Mouse (Mus musculus) retina, postnatal 1 day (tissue): ENCODE results near the gene Rundc1.
"Not testable (repeated sequence)": the region's sequence is repeated elsewhere in the genome, so short reads cannot be mapped to it uniquely, and the experiment has no call there.

Experiments used
- DNase-seq: peaks from one replicate; pipeline ENCODE4 v3.0.0-alpha.2; 2012

Gene Rundc1

GRCm38 (mm10) chr11:101424925-101425813, at the start of gene Rundc1, which contains the start of gene Ptges3l:
TSS of gene Rundc1 (plus strand) at chr11:101425085.
TSS of gene Ptges3l (minus strand) at chr11:101425333.
- peak; percentile 97 for DNase-seq

GRCm38 (mm10) chr11:101378196-101378595, 46.7 kb upstream of the Rundc1 start:
- not testable (repeated sequence) for DNase-seq

GRCm38 (mm10) chr11:101378926-101379325, 46.0 kb upstream of the Rundc1 start:
- DNase-seq, result no peak

- peak; percentile 27 for DNase-seq
These were observed 43.1 kb upstream of the Rundc1 start for GRCm38 (mm10) chr11:101381817-101382216.

- peak; percentile 84 for DNase-seq
These were observed 29.8 kb upstream of the Rundc1 start for GRCm38 (mm10) chr11:101395110-101395509.

GRCm38 (mm10) chr11:101415306-101415705, 9.6 kb upstream of the Rundc1 start:
- no peak for DNase-seq

GRCm38 (mm10) chr11:101416433-101417100, 8.3 kb upstream of the Rundc1 start:
- DNase-seq, result peak; percentile 20

- peak; percentile 92 for DNase-seq
These were observed 7.6 kb upstream of the Rundc1 start, which contains the start of gene Aarsd1 for GRCm38 (mm10) chr11:101417101-101417855. TSS of gene Aarsd1 (minus strand) at chr11:101417615.

GRCm38 (mm10) chr11:101418991-101419390, 5.9 kb upstream of the Rundc1 start:
- DNase-seq, result no peak

- peak; percentile 71 for DNase-seq
These were observed 5.3 kb upstream of the Rundc1 start for GRCm38 (mm10) chr11:101419610-101420009.

GRCm38 (mm10) chr11:101420148-101420547, 4.7 kb upstream of the Rundc1 start:
- no peak for DNase-seq

GRCm38 (mm10) chr11:101424105-101424851, 607 bp upstream of the Rundc1 start, which contains the start of gene Gm27029:
TSS of gene Gm27029 (minus strand) at chr11:101424796.
- DNase-seq, result no peak

GRCm38 (mm10) chr11:101426165-101426564, 1.3 kb downstream of the Rundc1 start:
- no peak for DNase-seq

GRCm38 (mm10) chr11:101431327-101431726, 6.4 kb downstream of the Rundc1 start:
- no peak for DNase-seq

- no peak for DNase-seq
These were observed 8.5 kb downstream of the Rundc1 start for GRCm38 (mm10) chr11:101433396-101433795.

- DNase-seq, result no peak
These were observed 10.9 kb downstream of the Rundc1 start for GRCm38 (mm10) chr11:101435831-101436230.

GRCm38 (mm10) chr11:101436916-101437315, 12.0 kb downstream of the Rundc1 start:
- DNase-seq, result no peak

- DNase-seq, result not testable (repeated sequence)
These were observed 13.1 kb downstream of the Rundc1 start for GRCm38 (mm10) chr11:101438006-101438405.

GRCm38 (mm10) chr11:101441450-101442126, 16.7 kb downstream of the Rundc1 start:
- not testable (repeated sequence) for DNase-seq

- peak; percentile 100 for DNase-seq
These were observed 17.3 kb downstream of the Rundc1 start, which contains the start of gene Rpl27 for GRCm38 (mm10) chr11:101442127-101442693. TSS of gene Rpl27 (plus strand) at chr11:101442298.

- DNase-seq, result no peak
These were observed 17.9 kb downstream of the Rundc1 start for GRCm38 (mm10) chr11:101442760-101443159.
